Mouse (Mus musculus): ENCODE data around the gene Bcl2l1. TPM values are rescaled to one million over a fixed set of nuclear protein-coding genes. Genes with fewer than 3 reads are reported as not detected.

Gene Bcl2l1
- polyA plus RNA-seq, 1 experiment: 57.4 TPM

GRCm38 (mm10) chr2:152753944-152754711 is 77.4 kb downstream of the Bcl2l1 start, which contains the start of gene Cox4i2:
TSS of gene Cox4i2 (plus strand) at chr2:152754173.
- H3K4me3 ChIP-seq (ENCODE audit: extremely low read depth, insufficient read depth, insufficient read length): no peak within 1 kb of the TSS
- H3K36me3 ChIP-seq (ENCODE audit: control insufficient read depth, insufficient read depth, low read length): no peaks in the 10 kb centered on the region
- TF ChIP-seq POLR2A (IDR thresholded peaks at IDR 0.05; ENCODE audit: low read depth, low read length) (no peak), CTCF (IDR thresholded peaks at IDR 0.05; ENCODE audit: extremely low read depth, insufficient read depth, insufficient read length, insufficient replicate concordance) (no peak)
- no peak within 1 kb of the TSS for H3K27ac ChIP-seq (ENCODE audit: insufficient read depth, low read length)
- WGBS: 14% methylated on average over 30 of the region's 30 CpGs
- no peak for DNase-seq (ENCODE audit: low read depth in 1 of 2, low spot score in 2 of 2)
- peaks cover 6% of the 10 kb centered on the region for H3K27me3 ChIP-seq (ENCODE audit: control insufficient read depth, insufficient read depth, low read length)
- H3K4me1 ChIP-seq (ENCODE audit: control insufficient read depth, insufficient read depth, insufficient read length): no peaks in the 10 kb centered on the region; the same call in 1 of the 2 replicates

GRCm38 (mm10) chr2:152742435-152742834 is 89.1 kb downstream of the Bcl2l1 start:
- peaks cover 10% of the 10 kb centered on the region; the same call in 1 of the 2 replicates for H3K4me1 ChIP-seq (ENCODE audit: control insufficient read depth, insufficient read depth, insufficient read length)
- peaks cover 7% of the 10 kb centered on the region for H3K27me3 ChIP-seq (ENCODE audit: control insufficient read depth, insufficient read depth, low read length)
- 16% methylated on average over 10 of the region's 10 CpGs for WGBS
- H3K36me3 ChIP-seq (ENCODE audit: control insufficient read depth, insufficient read depth, low read length): no peaks in the 10 kb centered on the region
- H3K27ac ChIP-seq (ENCODE audit: insufficient read depth, low read length): no peak overlapping the region
- no peak for DNase-seq (ENCODE audit: low read depth in 1 of 2, low spot score in 2 of 2)
- H3K4me3 ChIP-seq (ENCODE audit: extremely low read depth, insufficient read depth, insufficient read length): no peak overlapping the region
- peak; percentile 27; the same call in 1 of the 2 replicates for TF ChIP-seq CTCF (IDR thresholded peaks at IDR 0.05; ENCODE audit: extremely low read depth, insufficient read depth, insufficient read length, insufficient replicate concordance)
- TF ChIP-seq POLR2A (IDR thresholded peaks at IDR 0.05; ENCODE audit: low read depth, low read length): no peak

- peak overlapping the region; percentile 54 for H3K27ac ChIP-seq (ENCODE audit: insufficient read depth, low read length)
- peak in 1 of 2 experiments; percentile 10 for DNase-seq (ENCODE audit: low read depth in 1 of 2, low spot score in 2 of 2)
- peaks cover 7% of the 10 kb centered on the region for H3K27me3 ChIP-seq (ENCODE audit: control insufficient read depth, insufficient read depth, low read length)
- WGBS: 28% methylated on average over 14 of the region's 14 CpGs
- peaks cover 12% of the 10 kb centered on the region for H3K4me1 ChIP-seq (ENCODE audit: control insufficient read depth, insufficient read depth, insufficient read length)
- no peak overlapping the region for H3K4me3 ChIP-seq (ENCODE audit: extremely low read depth, insufficient read depth, insufficient read length)
- H3K36me3 ChIP-seq (ENCODE audit: control insufficient read depth, insufficient read depth, low read length): no peaks in the 10 kb centered on the region
- TF ChIP-seq CTCF (IDR thresholded peaks at IDR 0.05; ENCODE audit: extremely low read depth, insufficient read depth, insufficient read length, insufficient replicate concordance): no peak
- TF ChIP-seq POLR2A (IDR thresholded peaks at IDR 0.05; ENCODE audit: low read depth, low read length): no peak
Measured at GRCm38 (mm10) chr2:152741153-152742041, 90.1 kb downstream of the Bcl2l1 start.

- peaks cover 10% of the 10 kb centered on the region for H3K27me3 ChIP-seq (ENCODE audit: control insufficient read depth, insufficient read depth, low read length)
- H3K27ac ChIP-seq (ENCODE audit: insufficient read depth, low read length): no peak overlapping the region
- H3K4me3 ChIP-seq (ENCODE audit: extremely low read depth, insufficient read depth, insufficient read length): no peak overlapping the region
- TF ChIP-seq CTCF (IDR thresholded peaks at IDR 0.05; ENCODE audit: extremely low read depth, insufficient read depth, insufficient read length, insufficient replicate concordance): no peak
- TF ChIP-seq POLR2A (IDR thresholded peaks at IDR 0.05; ENCODE audit: low read depth, low read length): no peak
- H3K36me3 ChIP-seq (ENCODE audit: control insufficient read depth, insufficient read depth, low read length): no peaks in the 10 kb centered on the region
- WGBS: 89% methylated on average over 5 of the region's 5 CpGs
- peaks cover 18% of the 10 kb centered on the region for H3K4me1 ChIP-seq (ENCODE audit: control insufficient read depth, insufficient read depth, insufficient read length)
- no peak for DNase-seq (ENCODE audit: low read depth in 1 of 2, low spot score in 2 of 2)
Measured at GRCm38 (mm10) chr2:152740490-152740889, 91.0 kb downstream of the Bcl2l1 start.

- 20% methylated on average over 3 of the region's 3 CpGs for WGBS
- TF ChIP-seq CTCF (IDR thresholded peaks at IDR 0.05; ENCODE audit: extremely low read depth, insufficient read depth, insufficient read length, insufficient replicate concordance) (no peak), POLR2A (IDR thresholded peaks at IDR 0.05; ENCODE audit: low read depth, low read length) (no peak)
- DNase-seq (ENCODE audit: low read depth in 1 of 2, low spot score in 2 of 2): no peak
- no peaks in the 10 kb centered on the region for H3K36me3 ChIP-seq (ENCODE audit: control insufficient read depth, insufficient read depth, low read length)
- no peak overlapping the region for H3K4me3 ChIP-seq (ENCODE audit: extremely low read depth, insufficient read depth, insufficient read length)
- peaks cover 16% of the 10 kb centered on the region for H3K27me3 ChIP-seq (ENCODE audit: control insufficient read depth, insufficient read depth, low read length)
- peak overlapping the region; percentile 55; the same call in 1 of the 2 replicates for H3K27ac ChIP-seq (ENCODE audit: insufficient read depth, low read length)
- peaks cover 18% of the 10 kb centered on the region for H3K4me1 ChIP-seq (ENCODE audit: control insufficient read depth, insufficient read depth, insufficient read length)
Measured at GRCm38 (mm10) chr2:152739842-152740260, 91.7 kb downstream of the Bcl2l1 start.

- peaks cover 16% of the 10 kb centered on the region for H3K27me3 ChIP-seq (ENCODE audit: control insufficient read depth, insufficient read depth, low read length)
- 2% methylated on average over 35 of the region's 36 CpGs for WGBS
- peak overlapping the region; percentile 37; the same call in 1 of the 2 replicates for H3K4me3 ChIP-seq (ENCODE audit: extremely low read depth, insufficient read depth, insufficient read length)
- no peaks in the 10 kb centered on the region for H3K36me3 ChIP-seq (ENCODE audit: control insufficient read depth, insufficient read depth, low read length)
- H3K27ac ChIP-seq (ENCODE audit: insufficient read depth, low read length): peak overlapping the region; percentile 55; the same call in 1 of the 2 replicates
- DNase-seq (ENCODE audit: low read depth in 1 of 2, low spot score in 2 of 2): no peak
- peaks cover 18% of the 10 kb centered on the region for H3K4me1 ChIP-seq (ENCODE audit: control insufficient read depth, insufficient read depth, insufficient read length)
- TF ChIP-seq POLR2A (IDR thresholded peaks at IDR 0.05; ENCODE audit: low read depth, low read length) (no peak), CTCF (IDR thresholded peaks at IDR 0.05; ENCODE audit: extremely low read depth, insufficient read depth, insufficient read length, insufficient replicate concordance) (no peak)
Measured at GRCm38 (mm10) chr2:152739031-152739841, 92.3 kb downstream of the Bcl2l1 start.
